12 mouse cellular contexts compared by ENCODE assay signal in the genomic region with DNA sequence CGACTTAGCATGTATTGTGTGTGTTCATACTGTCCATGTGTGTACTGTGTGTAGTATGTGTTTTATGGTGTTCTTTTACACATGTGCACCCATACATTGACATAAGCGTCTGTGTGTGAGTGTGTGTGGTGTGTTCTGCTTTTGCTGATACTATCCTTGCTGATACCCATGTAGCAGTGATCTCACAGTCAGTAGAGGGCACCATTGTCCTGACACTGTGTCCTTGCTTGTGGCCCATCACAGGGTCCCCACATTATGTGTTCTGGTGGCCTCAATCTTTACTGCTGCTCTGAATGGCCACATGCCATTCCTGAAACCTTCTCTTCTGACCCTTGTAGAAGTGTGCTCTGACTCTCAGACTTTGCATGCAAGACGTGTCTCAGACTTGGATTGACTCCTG. TPM values are rescaled to one million over a fixed set of nuclear protein-coding genes. Genes with fewer than 3 reads are reported as not detected.
A peak's percentile ranks its signal among the peaks of the same experiment; 100 is the strongest.
DNase-seq lines count a peak whose midpoint lies in the region; ATAC-seq and TF ChIP-seq lines count a peak whose summit lies in the region.
"Had no signal": no experiment of that assay in that cellular context is flagged by ENCODE, and none has a peak within 500 bp of the region (broad histone marks: within the 10 kb centered on the region; RNA-seq: fewer than 3 reads in every experiment).

No protein-coding gene starts in this region.

- no peaks in the 10 kb centered on the region for H3K9me3 ChIP-seq in hindbrain, embryonic 14.5 days (ENCODE audit: control insufficient read depth, low read length)
- no peaks in the 10 kb centered on the region for H3K9me3 ChIP-seq in hindbrain, embryonic 10.5 days
- H3K9me3 ChIP-seq in midbrain, embryonic 14.5 days (ENCODE audit: control insufficient read depth, low read length), result no peaks in the 10 kb centered on the region
- H3K9me3 ChIP-seq in midbrain, embryonic 11.5 days (ENCODE audit: control insufficient read depth, low read length), result no peaks in the 10 kb centered on the region
- H3K9me3 ChIP-seq: embryonic facial prominence, embryonic 13.5 days had no signal

- H3K4me2 ChIP-seq in hindbrain, embryonic 14.5 days (replicated peaks), result no peak overlapping the region
- no peak overlapping the region for H3K4me2 ChIP-seq in midbrain, embryonic 14.5 days (ENCODE audit: low read length)
- H3K4me2 ChIP-seq in midbrain, embryonic 11.5 days, result no peak overlapping the region
- H3K4me2 ChIP-seq: embryonic facial prominence, embryonic 13.5 days had no signal

- no peak for ATAC-seq in hindbrain, embryonic 14.5 days (ENCODE audit: low FRiP score)
- no peak; the same call in 1 of the 2 replicates for ATAC-seq in midbrain, embryonic 14.5 days (ENCODE audit: low FRiP score, low TSS enrichment)
- ATAC-seq in midbrain, embryonic 11.5 days (ENCODE audit: low FRiP score), result no peak

- no peak overlapping the region for H3K4me3 ChIP-seq in hindbrain, embryonic 14.5 days (replicated peaks; ENCODE audit: low read length)
- no peak overlapping the region for H3K4me3 ChIP-seq in hindbrain, embryonic 10.5 days
- H3K4me3 ChIP-seq in midbrain, embryonic 14.5 days (replicated peaks; ENCODE audit: low read depth, low read length), result no peak overlapping the region
- H3K4me3 ChIP-seq in midbrain, embryonic 11.5 days (ENCODE audit: low read depth, low read length), result no peak overlapping the region
- H3K4me3 ChIP-seq: embryonic facial prominence, embryonic 13.5 days had no signal

- 78% methylated on average over 3 of the region's 3 CpGs for WGBS in hindbrain, embryonic 14.5 days
- 80% methylated on average over 3 of the region's 3 CpGs for WGBS in hindbrain, embryonic 10.5 days
- 80% methylated on average over 3 of the region's 3 CpGs for WGBS in midbrain, embryonic 14.5 days
- WGBS in midbrain, embryonic 11.5 days, result 88% methylated on average over 3 of the region's 3 CpGs

- TF ChIP-seq POLR2A in brain, embryonic 14.5 days (IDR thresholded peaks at IDR 0.05; ENCODE audit: borderline replicate concordance, extremely low read depth, insufficient read depth, insufficient read length, poor library complexity, severe bottlenecking), result no peak

- TF ChIP-seq CTCF in brain, embryonic 14.5 days (IDR thresholded peaks at IDR 0.05; ENCODE audit: borderline replicate concordance, extremely low read depth, insufficient read depth, insufficient read length), result peak; percentile 44; the same call in 1 of the 2 replicates

- DNase-seq in hindbrain, embryonic 14.5 days (ENCODE audit: low spot score), result peak; percentile 36
- no peak for DNase-seq in hindbrain, embryonic 10.5 days (ENCODE audit: low spot score)
- DNase-seq in midbrain, embryonic 14.5 days, result peak; percentile 60
- no peak for DNase-seq in midbrain, embryonic 11.5 days (ENCODE audit: low spot score, missing footprints)
- peak; percentile 62 for DNase-seq in brain, embryonic 14.5 days (ENCODE audit: low read depth)
- peak; percentile 54 for DNase-seq in retina, embryonic 14.5 days (ENCODE audit: low spot score)
- no peak for DNase-seq in natural killer cell, adult 2 months (ENCODE audit: low spot score in 2 of 2)
- DNase-seq in cerebellum, adult 8-10 months, result no peak
- DNase-seq: kidney, adult 11 months; layer of hippocampus, adult 9-11 months; thymus, postnatal 36 days had no signal

- no peak overlapping the region for H3K27ac ChIP-seq in hindbrain, embryonic 14.5 days
- no peak overlapping the region for H3K27ac ChIP-seq in hindbrain, embryonic 10.5 days
- no peak overlapping the region for H3K27ac ChIP-seq in midbrain, embryonic 14.5 days (replicated peaks; ENCODE audit: low read depth, low read length)
- no peak overlapping the region for H3K27ac ChIP-seq in midbrain, embryonic 11.5 days (ENCODE audit: low read depth, low read length)
- H3K27ac ChIP-seq: embryonic facial prominence, embryonic 13.5 days had no signal

- peaks cover 14% of the 10 kb centered on the region for H3K4me1 ChIP-seq in hindbrain, embryonic 14.5 days (replicated peaks; ENCODE audit: control insufficient read depth, insufficient read depth, low read length)
- peaks cover 15% of the 10 kb centered on the region; the same call in 1 of the 2 replicates for H3K4me1 ChIP-seq in hindbrain, embryonic 10.5 days (replicated peaks)
- peaks cover 16% of the 10 kb centered on the region for H3K4me1 ChIP-seq in midbrain, embryonic 14.5 days (ENCODE audit: control insufficient read depth, insufficient read depth, low read length)
- peaks cover 9% of the 10 kb centered on the region for H3K4me1 ChIP-seq in midbrain, embryonic 11.5 days (ENCODE audit: control insufficient read depth, insufficient read depth, low read length)
- H3K4me1 ChIP-seq: embryonic facial prominence, embryonic 13.5 days had no signal

- H3K36me3 ChIP-seq in hindbrain, embryonic 14.5 days (replicated peaks; ENCODE audit: control insufficient read depth, insufficient read depth), result 0 out of 2 replicates have a peak, but pooled peaks cover 10% of the 10 kb centered on the region
- H3K36me3 ChIP-seq in hindbrain, embryonic 10.5 days, result no peaks in the 10 kb centered on the region
- peaks cover 7% of the 10 kb centered on the region; the same call in 1 of the 2 replicates for H3K36me3 ChIP-seq in midbrain, embryonic 14.5 days (ENCODE audit: control insufficient read depth, insufficient read depth, low read length)
- no peaks in the 10 kb centered on the region for H3K36me3 ChIP-seq in midbrain, embryonic 11.5 days (ENCODE audit: control insufficient read depth, insufficient read depth, low read length)

- no peak overlapping the region for H3K9ac ChIP-seq in hindbrain, embryonic 14.5 days
- no peak overlapping the region for H3K9ac ChIP-seq in midbrain, embryonic 14.5 days (replicated peaks; ENCODE audit: low read length)
- no peak overlapping the region for H3K9ac ChIP-seq in midbrain, embryonic 11.5 days (ENCODE audit: low read length)
- H3K9ac ChIP-seq: embryonic facial prominence, embryonic 13.5 days had no signal

- no peaks in the 10 kb centered on the region for H3K27me3 ChIP-seq in hindbrain, embryonic 14.5 days (ENCODE audit: control insufficient read depth, insufficient read depth, low read length)
- H3K27me3 ChIP-seq in hindbrain, embryonic 10.5 days (ENCODE audit: insufficient read depth, poor library complexity, severe bottlenecking), result no peaks in the 10 kb centered on the region
- no peaks in the 10 kb centered on the region for H3K27me3 ChIP-seq in midbrain, embryonic 14.5 days (ENCODE audit: control insufficient read depth, insufficient read depth, low read length)
- no peaks in the 10 kb centered on the region for H3K27me3 ChIP-seq in midbrain, embryonic 11.5 days (ENCODE audit: control insufficient read depth, insufficient read depth, low read length)
- H3K27me3 ChIP-seq: embryonic facial prominence, embryonic 13.5 days had no signal

RNA-seq across cellular contexts. Expression of a gene that starts 22.2 kb away (rescaled TPM):
- polyA plus RNA-seq in hindbrain, embryonic 14.5 days (2014; fragmentation: Nextera tagmentation; extraction: Ambion mirVana), result 68.2 and 75.3 TPM in 2 replicates
- polyA plus RNA-seq in hindbrain, embryonic 10.5 days (2016; fragmentation: Nextera tagmentation; extraction: Ambion mirVana), result 44.2 and 55.2 TPM in 2 replicates
- polyA plus RNA-seq in midbrain, embryonic 14.5 days (2014; fragmentation: Nextera tagmentation; extraction: Ambion mirVana), result 77.0 and 80.4 TPM in 2 replicates
- polyA plus RNA-seq in midbrain, embryonic 11.5 days (2014; fragmentation: Nextera tagmentation; extraction: Ambion mirVana), result 40.4 and 43.0 TPM in 2 replicates
- polyA plus RNA-seq in brain, embryonic 14.5 days (2012; rRNA removed), result 57.1 and 59.9 TPM in 2 replicates

RNA-seq across cellular contexts. Expression of a gene that starts 23.5 kb away (rescaled TPM):
- 39.1 and 41.3 TPM in 2 replicates for polyA plus RNA-seq in hindbrain, embryonic 14.5 days (2014; fragmentation: Nextera tagmentation; extraction: Ambion mirVana)
- 35.3 and 38.1 TPM in 2 replicates for polyA plus RNA-seq in hindbrain, embryonic 10.5 days (2016; fragmentation: Nextera tagmentation; extraction: Ambion mirVana)
- 43.3 and 49.8 TPM in 2 replicates for polyA plus RNA-seq in midbrain, embryonic 14.5 days (2014; fragmentation: Nextera tagmentation; extraction: Ambion mirVana)
- polyA plus RNA-seq in midbrain, embryonic 11.5 days (2014; fragmentation: Nextera tagmentation; extraction: Ambion mirVana), result 35.9 and 37.8 TPM in 2 replicates
- polyA plus RNA-seq in brain, embryonic 14.5 days (2012; rRNA removed), result 40.6 and 41.8 TPM in 2 replicates

Comparison
In these comparisons a context has a peak if more than half of its experiments do, and no peak if none do; other contexts are left out.
1. DNase-seq: peak in hindbrain, embryonic 14.5 days (single experiment), midbrain, embryonic 14.5 days (single experiment), brain, embryonic 14.5 days (single experiment) and retina, embryonic 14.5 days (single experiment); none in hindbrain, embryonic 10.5 days (single experiment), midbrain, embryonic 11.5 days (single experiment), natural killer cell, adult 2 months (0 of 2) and cerebellum, adult 8-10 months (single experiment).